Mouse (Mus musculus) brain, adult 2 months (tissue): Measurements from ENCODE around the gene Dpep3.
A peak's percentile ranks its signal among the peaks of the same experiment; 100 is the strongest.

Experiments
- DNase-seq: peaks from one replicate; pipeline ENCODE4 v3.0.0; 2011; ENCODE audit warnings: low read depth, low spot score

The Dpep3 gene

DNA sequence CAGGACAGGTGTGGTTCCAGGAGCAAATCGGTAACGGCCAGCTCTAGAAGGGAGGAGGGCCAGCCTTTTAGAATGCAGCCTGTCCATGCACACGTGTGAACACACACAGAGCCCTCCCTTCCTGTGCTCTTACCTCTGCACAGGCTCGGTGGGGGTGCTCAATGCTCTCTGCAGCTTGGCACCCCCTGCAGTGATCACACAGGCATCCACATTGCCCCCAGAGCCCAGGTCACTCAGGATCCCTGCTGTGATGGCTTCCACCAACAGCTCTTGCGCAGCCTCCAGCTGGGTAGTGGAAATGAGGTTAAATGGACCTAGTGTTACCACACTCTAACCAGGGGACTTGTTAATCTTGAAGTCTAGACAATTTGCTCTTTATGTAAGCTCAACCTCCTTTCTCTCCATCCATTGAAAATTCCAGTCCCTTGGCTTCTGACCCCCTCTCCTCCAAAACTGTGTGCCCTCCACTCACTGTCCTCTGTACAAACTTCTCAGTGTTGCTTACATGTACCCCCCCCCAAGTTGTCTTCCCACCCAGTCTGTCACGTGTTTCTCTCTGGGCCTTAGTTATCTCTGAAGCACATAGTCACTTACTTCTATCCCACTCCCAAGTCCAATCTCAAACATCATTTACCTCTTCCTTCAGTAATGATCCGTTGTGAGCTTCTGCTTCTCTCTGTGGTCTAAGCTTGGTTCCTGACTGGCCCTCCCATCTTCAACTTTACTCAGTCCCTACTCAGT lies 43.2 kb downstream of the Dpep3 start:
- DNase-seq, result no peak

DNA sequence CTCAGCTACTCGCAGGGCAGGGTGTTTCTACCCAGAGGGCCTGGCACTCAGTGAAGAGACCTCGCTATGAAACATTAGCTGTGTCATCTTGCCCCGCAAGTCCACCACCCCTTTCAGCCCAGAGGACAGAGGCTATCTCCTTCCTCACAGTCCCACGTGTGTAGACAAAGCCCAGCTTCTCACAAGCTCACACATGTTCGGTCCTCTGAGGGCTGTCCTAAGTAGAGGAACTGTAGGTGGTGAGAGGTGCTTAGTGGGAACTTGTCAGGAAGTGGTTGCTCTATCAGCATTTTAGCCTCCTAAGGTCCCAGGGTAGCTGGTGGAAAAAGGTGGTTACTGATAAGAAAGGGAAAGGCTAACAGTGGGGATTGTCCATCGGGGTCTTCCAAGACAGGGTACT lies 44.1 kb downstream of the Dpep3 start:
- no peak for DNase-seq

DNA sequence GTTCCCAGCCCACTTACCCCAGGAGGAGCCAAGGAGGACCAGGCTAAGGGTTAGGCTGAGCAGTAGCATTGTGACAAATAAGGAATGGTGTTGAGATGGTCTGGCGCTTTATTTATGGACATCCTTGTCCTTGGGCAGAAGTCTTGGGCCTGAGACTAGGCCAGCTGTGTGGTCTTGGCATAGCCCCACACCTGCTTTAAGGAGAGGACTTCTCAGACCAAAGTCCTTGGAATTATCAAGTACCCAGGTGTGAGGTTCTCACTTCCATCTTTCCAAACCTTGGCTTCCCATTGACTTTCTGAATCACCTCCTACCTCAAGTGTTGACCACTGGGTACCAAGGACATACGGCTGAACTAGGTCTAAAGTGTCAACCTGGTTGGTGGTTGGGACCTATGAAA lies 45.5 kb downstream of the Dpep3 start, which contains the start of gene Ctrl:
Gene Ctrl, minus strand, starts transcription at position 101 of the 400 bp plus-strand sequence.
- no peak for DNase-seq

DNA sequence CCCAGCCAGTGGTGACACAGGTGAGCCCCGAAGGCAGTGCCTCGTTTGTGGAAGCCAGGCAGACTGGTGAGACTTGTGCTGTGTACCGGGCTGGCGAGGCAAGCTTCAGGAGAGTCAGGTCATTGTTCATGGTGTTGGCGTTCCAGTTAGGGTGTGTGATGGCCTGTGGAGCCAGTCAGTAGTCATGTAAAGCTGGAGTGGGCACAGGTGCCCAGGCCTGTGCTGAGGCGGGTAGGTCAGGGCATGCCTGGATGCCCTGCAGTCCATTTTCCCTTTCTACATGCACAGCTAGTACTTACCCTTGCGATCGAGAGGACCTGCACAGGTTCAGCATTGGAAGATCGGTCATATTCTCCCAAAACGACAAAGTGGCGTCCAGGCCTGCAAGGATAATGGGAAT lies 46.7 kb downstream of the Dpep3 start:
- DNase-seq, result no peak

DNA sequence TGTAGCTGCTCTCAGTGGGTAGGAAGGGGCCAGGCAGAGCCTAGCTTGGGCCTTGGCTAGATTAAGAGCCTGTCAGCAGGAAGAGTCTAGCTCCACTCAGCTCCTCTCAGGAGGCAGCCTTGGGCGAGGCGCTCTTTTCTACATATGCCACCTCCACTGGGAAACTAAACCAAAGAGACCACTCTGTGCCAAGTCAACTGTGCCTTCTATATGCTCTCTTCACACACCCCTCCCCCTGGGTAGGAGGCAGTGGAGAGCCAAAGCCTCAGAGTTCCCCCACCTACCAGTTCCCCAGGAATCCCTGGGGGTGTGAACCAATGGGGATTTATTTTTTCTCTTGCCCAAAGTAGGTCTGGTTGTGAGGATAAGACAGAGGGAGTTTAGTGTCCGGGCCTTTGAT lies 48.0 kb downstream of the Dpep3 start:
- DNase-seq, result peak; percentile 81

DNA sequence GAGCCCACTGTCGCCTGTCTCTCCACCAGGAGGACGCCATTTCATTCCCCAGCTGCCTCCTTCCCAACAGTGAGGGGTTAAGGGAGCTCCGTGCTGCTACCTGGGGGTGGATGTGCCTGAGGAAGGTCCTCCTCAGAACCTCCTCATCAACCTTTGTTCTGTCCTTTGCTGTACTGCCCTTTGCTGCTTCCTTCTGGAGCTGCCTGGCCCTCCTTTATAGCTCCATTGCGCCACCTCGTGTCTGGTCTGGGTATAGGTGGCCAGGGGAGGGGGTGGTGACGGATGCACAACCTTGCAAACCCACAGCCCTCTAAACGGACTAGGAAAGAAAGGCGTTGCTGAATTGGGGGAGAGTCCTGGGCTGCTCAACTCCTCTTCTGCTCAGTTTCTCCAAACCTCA lies 48.6 kb downstream of the Dpep3 start:
- DNase-seq, result peak; percentile 79

DNA sequence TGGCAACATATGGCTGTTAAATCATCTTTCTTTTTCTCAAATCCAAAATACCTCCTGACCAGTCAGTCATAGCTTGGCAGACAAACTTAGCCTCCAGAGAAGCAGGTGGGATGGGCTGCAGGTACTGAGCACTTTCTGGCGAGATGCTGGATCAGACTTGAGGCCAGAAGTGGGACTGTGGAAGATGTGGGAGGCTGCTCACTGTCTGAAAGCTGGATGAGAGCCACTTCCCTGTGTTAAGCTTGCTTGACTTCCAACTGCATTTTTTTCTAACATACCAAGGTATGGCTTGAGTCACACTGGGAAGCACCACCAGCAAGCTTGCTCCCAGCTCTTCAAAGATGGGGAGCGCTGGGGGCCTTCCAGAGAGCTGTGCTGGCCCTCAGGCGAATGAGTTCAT lies 54.1 kb downstream of the Dpep3 start:
- peak; percentile 87 for DNase-seq
